Mouse (Mus musculus) bone marrow macrophage, adult 2 months (primary cell): ENCODE data around the gene Dkk3. TPM values are rescaled to one million over a fixed set of nuclear protein-coding genes. Genes with fewer than 3 reads are reported as not detected.

Experiments
- H3K27ac ChIP-seq: 2 replicates; pipeline ENCODE4 v1.5.1; 2012; ENCODE audit warnings: low read depth, low read length; ENCODE audit not compliant: insufficient read depth
- H3K4me1 ChIP-seq: 2 replicates; pipeline ENCODE4 v1.6.1; 2012; ENCODE audit warnings: low read length; ENCODE audit not compliant: control insufficient read depth, insufficient read depth
- H3K4me3 ChIP-seq: 2 replicates; pipeline ENCODE4 v1.5.1; 2012; ENCODE audit warnings: mild to moderate bottlenecking, low read length, moderate library complexity; ENCODE audit not compliant: insufficient read depth
- CTCF ChIP-seq: IDR thresholded peaks from 2 replicates; pipeline ENCODE4 v1.5.1; 2012; ENCODE audit warnings: low read depth, mild to moderate bottlenecking, low read length, moderate library complexity
- POLR2A ChIP-seq: IDR thresholded peaks from 2 replicates; pipeline ENCODE4 v1.6.1; 2012; ENCODE audit warnings: mild to moderate bottlenecking, low read depth, low read length, borderline replicate concordance
- polyA plus RNA-seq: library from polyadenylated mRNA; stranded (reverse); fragments of >200 nt; gene quantifications from 2 replicates; pipeline ENCODE4 v1.2.4, GENCODE M21; 2012; ENCODE audit not compliant: missing spikeins, insufficient read depth, insufficient read length

Dkk3 gene
- polyA plus RNA-seq, 1 experiment, result 2.1 TPM

DNA sequence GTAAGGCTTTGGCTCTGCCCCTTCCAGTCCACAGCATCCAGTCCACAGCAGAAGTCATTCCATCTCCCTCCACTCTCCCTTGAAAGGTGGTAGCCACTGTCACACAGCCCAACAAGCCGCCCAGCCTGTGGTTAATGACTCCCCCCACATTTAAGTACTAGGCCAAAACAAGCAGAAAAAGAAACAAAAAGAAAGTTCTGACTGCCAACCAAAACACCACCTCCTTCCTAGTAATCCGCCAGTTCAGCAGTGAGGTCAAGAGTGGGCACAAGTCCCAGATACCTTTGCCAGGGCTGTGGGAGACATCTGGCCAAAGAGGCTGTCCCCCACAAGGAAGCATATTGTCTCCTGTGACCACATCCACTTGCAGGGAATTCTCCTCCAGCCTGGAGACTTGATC lies 10.9 kb downstream of the Dkk3 start:
- H3K4me1 ChIP-seq, result no peaks in the 10 kb centered on the region
- H3K4me3 ChIP-seq, result no peak overlapping the region
- TF ChIP-seq CTCF, result no peak
- TF ChIP-seq POLR2A, result no peak
- H3K27ac ChIP-seq, result no peak overlapping the region

DNA sequence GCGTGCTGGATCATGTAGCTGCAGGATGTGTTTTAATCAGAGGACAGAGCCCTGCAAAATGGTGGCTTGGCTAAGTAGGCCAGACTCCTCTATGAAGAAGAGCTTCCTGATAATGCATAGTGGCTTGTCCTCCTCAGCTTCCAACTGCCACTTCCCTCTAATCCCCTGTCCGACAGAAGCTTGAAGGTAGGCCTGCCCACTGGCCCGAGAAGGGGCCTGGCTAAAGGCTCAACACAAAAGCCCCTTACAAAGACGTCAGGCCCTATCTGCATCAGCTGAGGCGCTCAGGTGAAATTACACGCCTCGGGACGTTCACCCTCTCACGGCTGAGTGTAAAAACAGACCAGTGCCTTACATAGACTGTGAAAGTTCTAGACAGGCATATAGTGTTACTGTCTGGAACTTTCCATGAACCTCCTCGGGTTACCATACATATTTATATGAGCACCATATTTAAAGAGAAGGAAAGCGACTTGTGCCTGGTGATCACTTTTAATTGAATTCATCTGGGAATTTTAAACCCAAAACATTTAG lies 14.1 kb downstream of the Dkk3 start:
- TF ChIP-seq CTCF (no peak), POLR2A (no peak)
- Histone ChIP-seq H3K4me1 (no peaks in the 10 kb centered on the region), H3K27ac (no peak overlapping the region), H3K4me3 (no peak overlapping the region)

DNA sequence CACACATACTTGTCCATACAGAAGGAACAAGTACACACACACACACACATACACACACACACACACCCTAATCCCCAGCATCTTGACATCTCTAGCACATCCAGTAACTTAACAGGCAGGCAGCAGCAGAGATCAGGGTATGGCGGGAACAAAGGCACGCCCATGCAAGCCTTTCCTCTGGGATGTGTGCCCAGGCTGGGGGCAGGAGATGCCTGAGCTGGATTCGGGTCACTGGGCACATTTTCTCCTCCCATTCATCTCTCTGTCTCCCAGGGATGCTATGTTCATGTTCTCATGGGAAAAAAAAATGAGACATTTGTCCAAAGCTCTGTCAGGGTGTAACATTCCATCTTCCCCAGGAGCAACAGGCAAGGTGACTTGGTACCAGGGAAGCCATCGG lies 14.9 kb downstream of the Dkk3 start:
- no peaks in the 10 kb centered on the region for H3K4me1 ChIP-seq
- TF ChIP-seq POLR2A (no peak), CTCF (no peak)
- no peak overlapping the region for H3K4me3 ChIP-seq
- no peak overlapping the region for H3K27ac ChIP-seq

DNA sequence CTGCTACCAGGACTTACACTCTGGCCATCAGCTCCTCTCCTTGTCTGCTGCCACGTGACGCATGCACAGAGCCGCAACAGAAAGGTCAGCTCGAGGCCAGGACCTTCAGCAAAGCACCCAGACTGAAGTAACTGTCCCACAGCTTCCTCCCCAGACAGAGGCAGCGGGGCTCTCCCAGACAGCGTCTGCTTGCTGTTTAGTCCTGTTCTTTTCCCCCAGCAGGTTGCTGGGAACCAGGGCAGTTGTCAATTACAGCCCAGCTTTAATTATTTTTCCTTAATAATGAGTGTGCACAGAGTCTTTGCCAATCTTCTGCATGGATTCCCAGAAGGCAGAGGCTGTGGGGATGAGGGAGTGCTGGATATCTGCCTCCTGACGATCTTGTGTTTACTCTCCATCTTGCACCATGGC lies 15.8 kb downstream of the Dkk3 start:
- no peaks in the 10 kb centered on the region for H3K4me1 ChIP-seq
- TF ChIP-seq CTCF (no peak), POLR2A (no peak)

DNA sequence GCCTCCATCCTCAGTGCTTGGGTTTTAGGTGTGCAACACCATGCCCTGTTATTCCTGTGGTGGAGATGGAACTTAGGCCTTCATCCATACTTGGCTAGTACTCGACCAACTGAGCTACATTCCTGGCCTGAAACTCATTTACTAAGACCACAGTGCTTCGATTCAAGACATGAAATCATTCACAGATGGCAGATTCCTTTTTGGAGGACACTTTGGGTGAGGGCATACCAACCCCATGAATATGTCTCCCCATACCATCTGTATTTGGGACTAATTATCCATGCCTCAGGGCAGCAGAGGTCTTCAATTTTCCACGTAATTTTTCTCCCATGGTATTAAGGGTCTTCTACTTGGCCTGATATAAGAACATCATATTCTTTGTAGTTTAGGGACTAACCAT lies 16.2 kb downstream of the Dkk3 start:
- Histone ChIP-seq H3K4me3 (no peak overlapping the region), H3K27ac (no peak overlapping the region), H3K4me1 (no peaks in the 10 kb centered on the region)
- no peak for TF ChIP-seq CTCF
- no peak for TF ChIP-seq POLR2A

More for the DNA sequence above, 15.8 kb downstream of the Dkk3 start:
- no peak overlapping the region for H3K4me3 ChIP-seq
- no peak overlapping the region for H3K27ac ChIP-seq

DNA sequence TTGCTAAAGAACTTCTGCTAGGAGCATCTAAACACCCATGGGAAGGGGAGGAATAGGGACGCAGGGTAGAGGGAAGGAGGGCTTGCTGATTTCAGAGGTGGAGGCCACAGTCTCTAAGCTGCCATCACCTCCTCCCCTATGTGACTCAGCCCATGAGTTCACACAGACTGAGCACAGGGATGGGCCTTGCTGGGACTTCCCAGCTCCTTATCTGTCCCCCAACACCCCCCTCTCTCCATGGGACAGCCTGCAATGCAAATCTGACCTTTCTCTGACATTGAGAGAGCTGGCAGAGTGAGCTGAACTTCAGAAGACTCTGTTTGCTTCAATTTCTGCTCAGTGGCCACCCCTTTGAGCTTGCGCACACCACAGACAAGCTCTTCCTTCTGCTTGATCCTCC lies 18.1 kb downstream of the Dkk3 start:
- H3K4me1 ChIP-seq, result no peaks in the 10 kb centered on the region
- TF ChIP-seq POLR2A (no peak), CTCF (no peak)
- no peak overlapping the region for H3K4me3 ChIP-seq
- no peak overlapping the region for H3K27ac ChIP-seq

DNA sequence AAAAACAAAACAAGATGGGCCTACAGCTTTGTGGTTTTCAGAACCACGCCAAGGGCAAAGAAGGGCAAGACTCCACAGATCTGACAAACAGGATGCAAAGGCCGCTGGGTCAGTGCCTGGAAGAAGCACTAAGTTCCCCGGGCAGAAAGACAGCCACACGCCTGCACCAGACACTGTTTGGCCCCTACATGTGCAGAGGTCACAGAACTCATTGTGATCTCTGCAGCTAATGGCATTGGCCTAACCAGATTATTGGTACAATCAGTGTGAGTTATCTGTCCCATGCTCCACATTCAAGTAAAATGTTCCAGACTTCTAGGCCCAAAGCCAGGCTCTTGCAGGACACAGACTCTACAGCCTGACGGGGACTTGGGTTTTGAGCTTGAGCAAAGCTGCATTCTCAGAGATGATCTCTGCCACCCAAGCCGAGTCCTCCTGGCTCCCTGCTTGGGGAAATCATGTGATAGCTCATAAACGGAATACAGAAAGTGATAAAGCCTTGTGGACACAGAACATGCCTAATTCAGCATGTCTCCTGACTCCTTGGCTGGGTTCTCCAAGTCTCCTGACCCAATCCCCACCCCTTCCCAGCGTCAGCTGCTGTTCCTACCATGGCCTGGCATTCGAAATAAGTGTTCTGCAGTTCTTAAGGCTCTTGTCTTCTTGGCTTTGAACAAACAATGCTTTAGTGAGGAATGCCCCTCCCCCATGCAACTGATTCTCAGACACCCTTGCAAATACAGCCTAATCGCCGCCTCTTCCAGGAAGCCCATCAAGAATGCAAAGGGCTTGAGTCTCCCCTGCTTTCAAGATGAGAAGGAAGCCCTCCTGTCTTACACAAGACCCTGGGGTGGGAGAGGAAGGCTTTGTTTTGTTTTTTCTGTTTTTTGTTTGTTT lies 20.1 kb downstream of the Dkk3 start:
- Histone ChIP-seq H3K4me3 (no peak overlapping the region), H3K27ac (no peak overlapping the region), H3K4me1 (no peaks in the 10 kb centered on the region)
- TF ChIP-seq POLR2A, result no peak

DNA sequence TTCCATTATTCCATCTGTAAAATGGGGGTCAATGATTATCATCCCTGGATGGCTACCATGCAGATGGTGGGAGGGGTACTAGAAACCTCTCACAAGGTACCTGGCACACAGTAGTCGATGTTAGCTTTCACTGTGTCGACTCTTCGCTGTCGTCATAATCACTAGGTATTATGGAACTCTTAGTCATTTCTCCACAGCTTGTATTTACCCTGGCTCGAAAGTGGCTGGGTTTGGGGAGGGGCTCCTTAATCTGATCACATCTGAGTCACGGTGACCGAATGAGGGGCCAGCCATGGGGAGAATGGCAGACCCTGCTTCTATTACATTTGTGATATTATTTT lies 20.7 kb downstream of the Dkk3 start:
- Histone ChIP-seq H3K4me1 (no peaks in the 10 kb centered on the region), H3K27ac (no peak overlapping the region), H3K4me3 (no peak overlapping the region)
- TF ChIP-seq CTCF, result no peak
- TF ChIP-seq POLR2A, result no peak

DNA sequence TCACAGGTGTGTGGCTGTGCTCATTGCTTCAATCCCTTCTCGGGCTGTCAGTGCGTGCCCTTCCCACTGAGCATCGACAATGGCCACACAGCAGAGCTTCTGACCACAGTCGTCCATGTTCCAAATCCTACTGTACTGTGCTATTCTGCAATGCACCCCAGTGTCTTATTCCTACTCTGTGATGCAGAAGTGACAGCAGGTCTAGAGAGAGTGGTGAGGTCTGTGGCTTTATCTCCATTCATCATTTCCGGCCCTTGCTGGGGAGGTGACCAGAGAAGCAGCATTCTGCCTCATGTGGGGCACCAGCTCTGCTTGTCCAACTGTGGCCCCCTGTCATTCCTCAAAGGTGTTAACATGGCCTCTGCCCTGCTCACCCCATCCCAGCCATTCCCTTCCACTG lies 22.3 kb downstream of the Dkk3 start:
- Histone ChIP-seq H3K4me3 (no peak overlapping the region), H3K27ac (no peak overlapping the region), H3K4me1 (no peaks in the 10 kb centered on the region)
- TF ChIP-seq POLR2A, result no peak
- TF ChIP-seq CTCF, result no peak

DNA sequence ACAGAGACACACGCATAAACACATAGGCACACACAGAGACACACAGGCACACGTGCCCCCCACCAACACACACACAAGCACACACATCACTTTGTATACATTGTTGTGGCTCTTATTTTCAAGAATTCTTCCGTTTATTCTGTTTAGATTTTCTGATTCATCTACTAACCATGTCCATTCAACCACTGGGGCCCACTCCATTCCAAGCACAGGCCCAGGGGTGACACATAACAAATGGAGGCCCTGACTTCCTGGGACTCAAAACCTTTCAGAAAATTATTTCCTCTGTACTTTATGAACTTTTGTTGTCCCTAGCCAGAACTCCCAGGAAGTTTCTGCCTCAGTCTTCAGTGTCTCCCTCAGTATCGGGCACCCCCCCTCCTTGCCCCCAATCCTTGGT lies 23.7 kb downstream of the Dkk3 start:
- TF ChIP-seq POLR2A, result no peak
- no peak for TF ChIP-seq CTCF
- H3K4me1 ChIP-seq, result no peaks in the 10 kb centered on the region
- H3K4me3 ChIP-seq, result no peak overlapping the region
- H3K27ac ChIP-seq, result no peak overlapping the region
